Mouse (Mus musculus): ENCODE measurements at regions not wholly inside any gene's neighbourhood (a gene's known extent, or its start where the extent isn't known, plus 50 kb on each side); places are given as distances from the start of the nearest gene placed in this dataset.

DNA sequence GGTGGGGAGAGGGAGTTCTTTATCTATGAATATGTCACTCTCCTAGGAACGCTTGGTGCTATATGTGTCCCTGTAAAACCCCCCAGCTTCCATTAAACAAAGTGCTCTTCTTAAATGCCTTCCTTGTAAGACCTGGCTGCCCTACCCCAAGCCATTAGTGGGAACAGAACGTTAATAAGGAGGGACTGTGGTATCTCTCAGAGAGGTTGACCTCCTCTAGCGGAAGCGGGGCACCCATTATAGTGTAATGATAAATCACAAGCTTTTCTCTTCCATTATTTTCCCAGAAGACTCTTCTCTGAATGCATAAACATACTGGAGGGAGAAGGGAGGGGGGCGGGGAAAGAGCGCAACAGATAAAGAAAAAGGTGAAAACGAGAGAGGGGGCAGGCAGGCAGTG lies 455.3 kb downstream of the Nuf2 start:
- no peak for TF ChIP-seq POLR2A (IDR thresholded peaks at IDR 0.05; ENCODE audit: borderline replicate concordance, low read depth, low read length)
- no peak for TF ChIP-seq CTCF (IDR thresholded peaks at IDR 0.05; ENCODE audit: low read depth, low read length)
